Mouse (Mus musculus): ENCODE data around the gene Ctdnep1.

The Ctdnep1 gene

DNA sequence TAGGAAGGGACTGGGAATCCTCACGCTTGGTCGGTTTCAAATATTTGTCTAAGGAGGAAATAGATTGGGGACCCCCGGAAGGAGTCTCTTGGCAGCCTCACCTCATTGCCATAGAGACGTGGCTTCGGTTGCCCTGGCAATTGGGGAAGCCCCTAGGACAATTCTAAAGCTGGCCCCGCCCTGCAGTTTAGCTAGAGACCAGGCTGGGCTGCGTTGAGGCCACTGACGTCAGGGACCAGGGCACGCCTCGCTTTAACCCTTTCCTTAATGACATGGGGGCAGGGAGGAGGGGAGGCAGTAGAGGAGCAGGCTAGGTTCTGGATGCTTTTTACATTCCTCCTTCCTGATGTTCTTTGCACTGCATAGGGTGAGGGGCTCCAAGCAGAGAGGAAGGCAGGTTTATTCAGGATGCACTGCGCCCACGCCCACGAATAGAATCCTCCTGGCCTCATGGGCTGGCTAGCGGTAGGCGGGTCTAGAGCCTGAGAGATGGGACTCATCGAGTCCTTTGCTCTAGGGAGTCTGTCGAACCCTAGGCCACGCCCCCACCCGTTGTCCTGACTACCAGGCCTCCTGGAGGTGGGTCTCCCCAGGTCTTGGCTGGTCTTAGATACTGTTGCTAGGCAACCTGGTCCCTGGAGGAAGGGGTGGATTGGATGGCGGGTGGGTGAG lies 48.3 kb downstream of the Ctdnep1 start:
- peak; percentile 95 to 98 for DNase-seq (ENCODE audit: low spot score in 2 of 2)

DNA sequence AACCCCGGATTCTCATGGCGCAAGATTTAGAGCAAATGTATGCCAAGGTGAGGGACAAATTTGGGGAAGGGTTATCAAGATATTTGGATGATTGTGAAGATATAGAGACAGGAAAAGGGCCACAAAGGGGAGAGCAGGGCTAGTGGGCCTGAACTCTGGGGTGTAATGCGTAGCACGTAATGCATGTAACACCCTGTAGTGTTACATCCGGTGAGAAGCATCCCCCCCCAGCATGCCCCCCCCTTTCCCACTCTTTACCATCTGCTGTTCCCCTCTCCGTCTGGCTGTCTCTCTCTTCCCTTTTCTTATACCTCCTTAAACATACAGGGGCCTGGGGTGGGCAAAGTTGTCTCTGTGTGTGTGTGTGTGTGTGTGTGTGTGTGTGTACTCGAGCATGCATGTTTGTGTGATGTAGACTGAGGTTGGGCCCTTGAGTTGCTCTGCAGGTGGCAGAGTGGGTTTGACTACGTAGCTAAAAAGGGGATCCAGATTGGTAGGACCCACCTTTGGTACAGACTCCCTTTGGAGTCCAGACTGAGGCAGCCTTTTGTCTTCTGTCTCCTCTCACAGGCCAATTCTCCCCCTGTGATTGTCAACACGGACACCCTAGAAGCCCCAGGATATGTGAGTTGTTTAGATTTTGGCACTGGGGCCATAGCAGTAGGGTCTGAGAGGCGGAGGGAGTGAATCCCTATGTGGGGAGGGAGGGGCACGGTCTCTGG lies 49.0 kb downstream of the Ctdnep1 start:
- DNase-seq (ENCODE audit: low spot score in 2 of 2) = no peak

DNA sequence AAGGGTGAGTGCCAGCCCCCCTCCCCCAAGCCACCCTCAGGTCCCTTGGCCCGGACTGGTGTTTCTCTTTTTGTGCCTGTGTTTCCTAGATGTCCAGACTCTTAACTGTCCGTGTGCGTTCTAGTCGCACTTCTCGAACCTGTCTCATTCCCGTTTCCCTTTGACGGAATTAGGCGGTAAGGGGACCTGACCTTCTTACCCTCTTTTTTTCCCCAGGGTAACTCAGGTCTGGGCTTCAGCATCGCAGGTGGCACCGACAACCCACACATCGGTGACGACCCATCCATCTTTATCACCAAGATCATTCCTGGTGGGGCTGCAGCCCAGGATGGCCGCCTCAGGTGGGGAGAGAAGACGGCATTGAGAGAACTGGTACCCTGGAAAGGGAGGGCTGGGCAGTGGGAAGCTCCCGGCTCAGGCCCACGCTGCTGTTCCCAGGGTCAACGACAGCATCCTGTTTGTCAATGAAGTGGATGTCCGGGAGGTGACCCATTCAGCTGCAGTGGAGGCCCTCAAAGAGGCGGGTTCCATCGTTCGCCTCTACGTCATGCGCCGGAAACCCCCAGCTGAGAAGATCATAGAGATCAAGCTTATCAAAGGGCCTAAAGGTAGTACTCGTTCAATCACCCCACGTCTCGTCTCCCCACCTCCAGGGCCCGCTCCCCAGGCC lies 49.8 kb downstream of the Ctdnep1 start:
- no peak for DNase-seq (ENCODE audit: low spot score in 2 of 2)

DNA sequence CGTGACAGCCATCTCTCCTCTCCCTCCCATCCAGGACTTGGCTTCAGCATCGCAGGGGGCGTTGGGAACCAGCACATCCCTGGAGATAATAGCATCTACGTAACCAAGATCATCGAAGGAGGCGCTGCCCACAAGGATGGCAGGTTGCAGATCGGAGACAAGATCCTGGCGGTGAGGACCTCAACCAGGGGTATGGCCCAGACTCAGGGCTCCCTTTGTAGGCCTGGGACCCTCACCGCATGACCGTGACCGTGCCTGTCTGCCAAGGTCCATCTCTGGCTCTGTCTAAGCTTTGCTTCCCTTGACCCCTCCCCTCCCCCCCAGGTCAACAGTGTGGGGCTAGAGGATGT lies 50.3 kb downstream of the Ctdnep1 start:
- no peak for DNase-seq (ENCODE audit: low spot score in 2 of 2)

DNA sequence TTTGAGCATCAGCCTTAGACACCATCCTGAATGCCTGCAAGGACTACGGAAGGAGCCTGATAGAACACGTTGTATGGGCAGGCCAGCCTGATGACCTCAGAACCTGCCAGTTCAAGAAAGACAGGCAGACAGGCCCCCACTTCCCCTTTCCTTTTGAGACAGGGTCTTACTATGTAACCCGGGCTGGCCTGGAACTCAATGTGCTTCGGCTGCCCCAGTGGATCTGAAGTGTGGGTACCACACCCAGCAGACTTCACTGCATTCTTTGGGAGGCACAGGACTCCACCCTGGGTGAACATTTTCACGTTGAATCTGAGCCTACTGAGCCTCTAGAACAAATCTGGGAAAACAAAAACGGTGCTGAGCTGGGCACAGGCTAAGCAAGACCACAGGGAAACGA lies 57.2 kb downstream of the Ctdnep1 start:
- no peak for DNase-seq (ENCODE audit: low spot score in 2 of 2)

DNA sequence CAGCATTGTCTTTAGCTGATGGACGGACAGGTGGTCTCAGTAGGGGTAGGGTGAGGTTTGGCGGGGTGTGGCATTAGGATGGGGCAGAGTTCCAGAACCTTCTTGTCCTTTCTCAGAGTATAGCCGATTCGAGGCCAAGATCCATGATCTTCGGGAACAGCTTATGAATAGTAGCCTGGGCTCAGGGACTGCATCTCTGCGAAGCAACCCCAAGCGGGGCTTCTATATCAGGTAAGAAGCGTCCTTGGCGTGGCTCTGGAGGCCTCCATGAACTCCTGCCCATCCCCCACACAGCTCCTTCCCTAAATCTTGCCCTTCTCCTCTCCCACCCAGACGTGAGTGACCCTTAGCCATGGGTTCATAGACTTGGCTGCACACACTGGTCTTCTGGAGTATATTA lies 58.7 kb downstream of the Ctdnep1 start:
- no peak for DNase-seq (ENCODE audit: low spot score in 2 of 2)

DNA sequence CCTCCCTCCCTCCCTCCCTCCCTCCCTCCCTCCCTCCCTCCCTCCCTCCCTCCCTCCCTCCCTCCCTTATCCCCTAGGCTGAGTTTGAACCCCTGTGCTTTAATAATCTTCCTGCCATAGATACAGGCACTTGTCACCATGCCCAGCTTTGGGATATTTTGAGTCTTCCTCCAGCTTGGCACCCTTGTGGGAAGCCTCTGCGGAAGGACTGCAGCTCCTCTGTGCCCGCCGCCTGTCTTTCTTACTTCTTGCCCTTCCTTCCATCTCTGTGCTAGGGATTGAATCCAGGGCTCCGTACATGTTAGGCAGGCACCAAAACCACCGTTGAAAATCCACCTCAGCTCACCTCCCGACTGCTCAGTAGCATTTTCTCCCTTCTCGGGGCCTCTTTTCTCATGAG lies 59.2 kb downstream of the Ctdnep1 start:
- DNase-seq (ENCODE audit: low spot score in 2 of 2) = peak in 1 of 2 experiments; percentile 71
